ENCODE assay signal across 9 mouse cellular contexts in the genomic region with DNA sequence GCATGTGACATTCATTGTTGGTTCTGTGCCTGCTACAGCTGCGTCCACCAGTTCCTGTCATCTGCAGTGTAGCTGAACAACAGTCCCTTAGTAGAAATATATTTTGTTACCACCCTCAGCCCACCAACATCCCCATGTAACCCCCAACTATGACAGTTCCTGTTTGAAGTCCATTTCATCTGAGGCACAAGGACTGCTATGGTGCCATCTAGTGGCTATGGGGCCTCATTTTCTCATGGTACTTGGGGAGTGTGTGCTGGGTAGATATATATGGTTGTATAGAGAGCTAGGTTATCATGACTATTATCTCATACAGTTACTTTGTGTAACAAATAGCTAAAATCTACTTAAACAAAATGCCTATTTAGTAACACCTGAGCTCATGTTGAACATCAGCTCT. TPM values are rescaled to one million over a fixed set of nuclear protein-coding genes. Genes with fewer than 3 reads are reported as not detected.
DNase-seq lines count a peak whose midpoint lies in the region; ATAC-seq and TF ChIP-seq lines count a peak whose summit lies in the region.
"Had no signal": no experiment of that assay in that cellular context is flagged by ENCODE, and none has a peak within 500 bp of the region (broad histone marks: within the 10 kb centered on the region; RNA-seq: fewer than 3 reads in every experiment).

No protein-coding gene starts in this region.

- no peak for TF ChIP-seq EP300 in lung, postnatal 0 days (IDR thresholded peaks at IDR 0.05)

- no peaks in the 10 kb centered on the region for H3K36me3 ChIP-seq in testis, adult 2 months (ENCODE audit: control insufficient read depth, insufficient read depth, low read length)
- H3K36me3 ChIP-seq in hindbrain, postnatal 0 days (ENCODE audit: insufficient read depth, low read length), result no peaks in the 10 kb centered on the region
- no peaks in the 10 kb centered on the region for H3K36me3 ChIP-seq in lung, postnatal 0 days (ENCODE audit: insufficient read depth, low read length)
- H3K36me3 ChIP-seq in splenic B cell, adult 2 months (ENCODE audit: control insufficient read depth, insufficient read depth, low read length, poor library complexity, severe bottlenecking), result no peaks in the 10 kb centered on the region

- H3K9me3 ChIP-seq in hindbrain, postnatal 0 days (ENCODE audit: low read length), result no peaks in the 10 kb centered on the region
- no peaks in the 10 kb centered on the region for H3K9me3 ChIP-seq in lung, postnatal 0 days (ENCODE audit: low read length)

- H3K4me1 ChIP-seq in testis, adult 2 months (ENCODE audit: control insufficient read depth, insufficient read depth, low read length), result no peaks in the 10 kb centered on the region
- H3K4me1 ChIP-seq in hindbrain, postnatal 0 days (ENCODE audit: insufficient read depth, low read length), result no peaks in the 10 kb centered on the region
- no peaks in the 10 kb centered on the region for H3K4me1 ChIP-seq in lung, postnatal 0 days (ENCODE audit: insufficient read depth, low read depth, low read length)

- ATAC-seq in hindbrain, postnatal 0 days, result no peak
- ATAC-seq in lung, postnatal 0 days, result no peak

- 52% methylated on average over 1 of the region's 1 CpGs for WGBS in hindbrain, postnatal 0 days
- WGBS in lung, postnatal 0 days, result 40% methylated on average over 1 of the region's 1 CpGs

- no peak overlapping the region for H3K27ac ChIP-seq in testis, adult 2 months (ENCODE audit: control insufficient read depth, insufficient read depth, low read depth, low read length)
- H3K27ac ChIP-seq in hindbrain, postnatal 0 days, result no peak overlapping the region
- H3K27ac ChIP-seq in lung, postnatal 0 days (ENCODE audit: low read length), result no peak overlapping the region

- TF ChIP-seq CTCF in testis, adult 2 months (IDR thresholded peaks at IDR 0.05; ENCODE audit: control insufficient read depth, insufficient read depth, insufficient replicate concordance, low read depth, low read length), result peak; percentile 6; the same call in 1 of the 2 replicates
- peak; percentile 80 for TF ChIP-seq CTCF in hindbrain, postnatal 0 days (IDR thresholded peaks at IDR 0.05; ENCODE audit: low read depth)
- TF ChIP-seq CTCF in lung, postnatal 0 days (IDR thresholded peaks at IDR 0.05), result peak; percentile 80

- no peak for TF ChIP-seq POLR2A in testis, adult 2 months (IDR thresholded peaks at IDR 0.05; ENCODE audit: control insufficient read depth, low read depth, low read length)

- no peak overlapping the region for H3K4me2 ChIP-seq in hindbrain, postnatal 0 days (ENCODE audit: low read depth, low read length)
- no peak overlapping the region for H3K4me2 ChIP-seq in lung, postnatal 0 days (replicated peaks; ENCODE audit: low read depth, low read length)

- no peaks in the 10 kb centered on the region for H3K27me3 ChIP-seq in testis, adult 2 months (ENCODE audit: control insufficient read depth, insufficient read depth, low read length)
- no peaks in the 10 kb centered on the region for H3K27me3 ChIP-seq in hindbrain, postnatal 0 days (ENCODE audit: insufficient read depth, low read length)
- H3K27me3 ChIP-seq in lung, postnatal 0 days (replicated peaks; ENCODE audit: insufficient read depth, low read length), result no peaks in the 10 kb centered on the region
- no peaks in the 10 kb centered on the region for H3K27me3 ChIP-seq in splenic B cell, adult 2 months (ENCODE audit: control insufficient read depth, insufficient read depth, low read length, poor library complexity, severe bottlenecking)

- DNase-seq in gastrocnemius, postnatal 10 days, result peak; percentile 31
- no peak for DNase-seq in gastrocnemius, postnatal 4 days (ENCODE audit: low spot score in 2 of 2)
- DNase-seq in testis, postnatal 14 days (ENCODE audit: low spot score), result no peak
- peak; percentile 9 for DNase-seq in cerebellum, adult 8-10 months
- DNase-seq in hindbrain, postnatal 0 days (ENCODE audit: low spot score), result peak; percentile 69
- DNase-seq in lung, postnatal 0 days (ENCODE audit: low spot score), result peak; percentile 63
- DNase-seq in splenic B cell, adult 2 months (ENCODE audit: low read depth, low spot score), result peak; percentile 88

- no peak overlapping the region for H3K9ac ChIP-seq in hindbrain, postnatal 0 days (replicated peaks; ENCODE audit: low read length)
- no peak overlapping the region for H3K9ac ChIP-seq in lung, postnatal 0 days (replicated peaks; ENCODE audit: low read depth)

- H3K4me3 ChIP-seq in testis, adult 2 months (ENCODE audit: control insufficient read depth, low read depth, low read length), result no peak overlapping the region
- no peak overlapping the region for H3K4me3 ChIP-seq in hindbrain, postnatal 0 days (ENCODE audit: low read length)
- H3K4me3 ChIP-seq in lung, postnatal 0 days (ENCODE audit: low read depth, low read length), result no peak overlapping the region

RNA-seq across cellular contexts. Expression of a gene that starts 39.5 kb away (rescaled TPM):
- under 1 TPM in 1 of 2 experiments, not detected in 1; 0.28 TPM for total RNA-seq in gastrocnemius, postnatal 10 days (2021)
- total RNA-seq in gastrocnemius, postnatal 4 days (2021), result not detected
- not detected in 2 replicates for polyA plus RNA-seq in testis, adult 2 months (2012; rRNA removed)
- total RNA-seq in hindbrain, postnatal 0 days (2014; rRNA removed), result 0.37 TPM in 1 of 2 replicates, not detected in the other
- polyA plus RNA-seq in hindbrain, postnatal 0 days (2015; fragmentation: Nextera tagmentation; extraction: Ambion mirVana), result 0.21 TPM in 1 of 2 replicates, not detected in the other
- polyA plus RNA-seq in lung, postnatal 0 days (2015; fragmentation: Nextera tagmentation; extraction: Ambion mirVana), result not detected in 2 replicates
- total RNA-seq: layer of hippocampus, postnatal 25 days had no signal

RNA-seq across cellular contexts. Expression of a gene that starts 40.2 kb away (rescaled TPM):
- not detected for total RNA-seq in gastrocnemius, postnatal 10 days (2021)
- total RNA-seq in gastrocnemius, postnatal 4 days (2021), result not detected
- not detected in 2 replicates for polyA plus RNA-seq in testis, adult 2 months (2012; rRNA removed)
- not detected in 2 replicates for total RNA-seq in hindbrain, postnatal 0 days (2014; rRNA removed)
- not detected in 2 replicates for polyA plus RNA-seq in hindbrain, postnatal 0 days (2015; fragmentation: Nextera tagmentation; extraction: Ambion mirVana)
- polyA plus RNA-seq in lung, postnatal 0 days (2015; fragmentation: Nextera tagmentation; extraction: Ambion mirVana), result not detected in 2 replicates
- total RNA-seq: layer of hippocampus, postnatal 25 days had no signal

Comparison
In these comparisons a context has a peak if more than half of its experiments do, and no peak if none do; other contexts are left out.
1. DNase-seq: peak in gastrocnemius, postnatal 10 days (single experiment), cerebellum, adult 8-10 months (single experiment), hindbrain, postnatal 0 days (single experiment), lung, postnatal 0 days (single experiment) and splenic B cell, adult 2 months (single experiment); none in gastrocnemius, postnatal 4 days (0 of 2) and testis, postnatal 14 days (single experiment).
2. CTCF ChIP-seq: peak in every context shown above with its lines; median percentile 80 in hindbrain, postnatal 0 days; 80 in lung, postnatal 0 days; 6 in testis, adult 2 months.